In the genomic region with DNA sequence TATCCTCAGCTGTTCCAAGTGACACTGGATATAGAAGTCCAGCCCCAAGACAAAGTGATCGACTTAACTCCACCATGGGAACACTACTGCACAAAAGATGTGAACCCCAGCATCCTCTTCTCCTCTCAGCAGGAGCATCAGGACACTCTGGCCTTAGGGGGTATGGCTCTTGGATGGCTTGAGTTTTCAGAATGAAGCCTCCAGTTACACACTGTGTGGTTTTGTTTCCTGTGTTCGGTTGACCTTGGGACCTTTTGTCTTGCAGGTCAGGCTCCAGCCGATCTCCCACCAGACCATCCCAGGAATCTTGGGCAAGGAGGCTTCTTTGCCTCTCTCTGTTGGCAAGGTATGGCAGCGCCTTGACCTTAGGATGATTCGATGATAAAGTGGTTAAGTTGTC, we compare ENCODE assay signal across 15 mouse cellular contexts.
"Had no signal": no experiment of that assay in that cellular context is flagged by ENCODE, and none has a peak within 500 bp of the region (broad histone marks: within the 10 kb centered on the region; RNA-seq: fewer than 3 reads in every experiment).

No protein-coding gene starts in this region.

- H3K4me1 ChIP-seq: neural tube, embryonic 15.5 days; stomach, embryonic 15.5 days had no signal

- H3K36me3 ChIP-seq: stomach, embryonic 15.5 days had no signal

- H3K27me3 ChIP-seq: neural tube, embryonic 15.5 days; stomach, embryonic 15.5 days had no signal

- H3K27ac ChIP-seq: neural tube, embryonic 15.5 days; stomach, embryonic 15.5 days; stomach, postnatal 0 days had no signal

- DNase-seq: retina, postnatal 1 day; right cerebral cortex, adult 18-20 months; right cerebral cortex, postnatal 14 days; right cerebral cortex, postnatal 25 days; right cerebral cortex, postnatal 4 days; spleen, adult 18-20 months; thymus, adult 18-20 months; thymus, adult 2 months; thymus, postnatal 14 days; thymus, postnatal 25 days; thymus, postnatal 36 days; thymus, postnatal 4 days had no signal

- H3K4me3 ChIP-seq: neural tube, embryonic 15.5 days; stomach, embryonic 15.5 days had no signal
